Mouse (Mus musculus) CD4-positive naive resting alpha-beta T cell, adult 76 days (primary cell): Measurements from ENCODE around the gene Scoc. TPM values are rescaled to one million over a fixed set of nuclear protein-coding genes. Genes with fewer than 3 reads are reported as not detected.

ENCODE experiments used
- total RNA-seq: library from RNA; stranded (reverse); gene quantifications from one replicate; pipeline ENCODE4 v1.2.4, GENCODE M21; 2023

Gene Scoc
- 22.9 TPM for total RNA-seq

DNA sequence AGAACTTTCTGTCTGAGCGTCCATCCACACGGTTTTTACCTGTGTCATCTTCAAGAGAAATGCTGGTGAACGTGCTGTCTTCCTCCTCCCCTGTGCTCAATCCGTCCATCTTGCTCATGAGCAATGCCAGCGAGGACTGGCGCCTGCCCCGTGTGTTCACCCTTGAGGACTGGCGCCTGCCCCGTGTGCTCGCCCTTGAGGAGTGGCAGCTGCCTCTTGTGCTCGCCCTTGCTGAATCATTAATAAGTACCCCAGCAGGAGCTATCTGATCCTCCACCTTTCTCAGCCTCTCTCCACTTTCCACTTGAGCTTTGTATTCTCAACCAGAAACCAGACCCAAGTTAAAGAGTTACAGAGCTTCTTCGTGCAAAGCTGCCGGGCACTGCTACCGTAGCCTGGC, at the start of gene Scoc:
Gene Scoc, minus strand, starts transcription at position 170 of the 400 bp plus-strand sequence.

DNA sequence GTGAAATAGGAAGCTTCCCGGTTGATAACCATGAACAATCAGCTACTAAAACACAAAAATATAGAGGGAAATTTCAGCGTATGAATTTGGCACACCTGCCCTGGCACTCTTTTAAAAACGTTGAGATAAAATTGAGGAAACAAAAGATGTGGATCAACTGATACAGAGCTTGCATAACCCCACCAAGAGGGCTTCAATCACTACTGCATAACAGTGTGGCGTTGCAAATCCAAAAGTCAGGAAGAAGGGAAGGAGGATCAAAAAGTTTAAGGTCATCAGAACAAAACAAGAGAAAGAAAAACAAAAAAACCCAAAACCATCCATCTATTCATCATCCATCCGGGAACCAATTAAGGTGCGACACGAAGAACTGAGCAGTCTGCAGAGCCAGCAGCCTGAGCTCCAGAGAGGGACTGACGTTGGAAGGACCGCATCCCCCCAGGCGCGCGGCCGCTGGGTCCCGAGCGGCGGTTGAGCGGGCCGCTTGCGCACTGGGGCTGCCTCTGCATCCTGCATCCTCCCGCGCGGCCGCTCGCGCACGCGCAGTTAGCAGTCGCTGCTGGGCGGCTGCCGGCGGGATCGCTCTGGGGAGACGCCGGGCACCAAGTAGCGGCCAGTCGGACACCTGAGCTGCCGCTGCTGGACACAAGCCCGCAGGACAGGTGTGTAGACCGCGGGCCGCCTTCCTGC, 68.7 kb downstream of the Scoc start, which contains the start of gene Clgn:
Gene Clgn, plus strand, starts transcription at position 552 of the 690 bp plus-strand sequence.

Other genes with a start within 250 kb of the Scoc start
- not detected for gene Ucp1, start 168.0 kb downstream of the Scoc start, total RNA-seq
- 7.0 TPM for gene Elmod2, start 125.9 kb downstream of the Scoc start, total RNA-seq
- not detected for gene Mgat4d, start 109.9 kb downstream of the Scoc start, total RNA-seq
- not detected for gene Clgn, start 68.5 kb downstream of the Scoc start, total RNA-seq
- gene Olfr370, start 77.4 kb upstream of the Scoc start, total RNA-seq, result not detected
- gene Ndufb7, start 108.3 kb upstream of the Scoc start, total RNA-seq, result 57.7 TPM
- gene Tecr, start 149.6 kb upstream of the Scoc start, total RNA-seq, result 209 TPM
- gene Dnajb1, start 149.8 kb upstream of the Scoc start, total RNA-seq, result 107 TPM
- 21.6 TPM for gene Gipc1, start 194.3 kb upstream of the Scoc start, total RNA-seq
- 0.15 TPM for gene Ptger1, start 208.3 kb upstream of the Scoc start, total RNA-seq
- 273 TPM for gene Pkn1, start 240.8 kb upstream of the Scoc start, total RNA-seq